Mouse (Mus musculus): Measurements from ENCODE around the gene Nxpe3.
"Not testable (repeated sequence)": the region's sequence is repeated elsewhere in the genome, so short reads cannot be mapped to it uniquely, and the experiment has no call there.

Gene Nxpe3

GRCm38 (mm10) chr16:55838129-55838509 is 57.0 kb downstream of the Nxpe3 start:
- no peak for DNase-seq (ENCODE audit: low spot score in 2 of 2)

GRCm38 (mm10) chr16:55837653-55838052 is 57.4 kb downstream of the Nxpe3 start:
- not testable (repeated sequence) for DNase-seq (ENCODE audit: low spot score in 2 of 2)

GRCm38 (mm10) chr16:55837168-55837567 is 57.9 kb downstream of the Nxpe3 start:
- no peak for DNase-seq (ENCODE audit: low spot score in 2 of 2)

- DNase-seq (ENCODE audit: low spot score in 2 of 2), result no peak
Measured at GRCm38 (mm10) chr16:55835798-55836197, 59.3 kb downstream of the Nxpe3 start.

- no peak for DNase-seq (ENCODE audit: low spot score in 2 of 2)
Measured at GRCm38 (mm10) chr16:55832617-55833016, 62.5 kb downstream of the Nxpe3 start.

GRCm38 (mm10) chr16:55832040-55832439 is 63.0 kb downstream of the Nxpe3 start:
- no peak for DNase-seq (ENCODE audit: low spot score in 2 of 2)

GRCm38 (mm10) chr16:55831451-55831850 is 63.6 kb downstream of the Nxpe3 start:
- DNase-seq (ENCODE audit: low spot score in 2 of 2), result no peak

- no peak for DNase-seq (ENCODE audit: low spot score in 2 of 2)
Measured at GRCm38 (mm10) chr16:55823398-55824155, 71.5 kb downstream of the Nxpe3 start.

- no peak for DNase-seq (ENCODE audit: low spot score in 2 of 2)
Measured at GRCm38 (mm10) chr16:55822741-55823397, 72.2 kb downstream of the Nxpe3 start.

- peak; percentile 62 to 77 for DNase-seq (ENCODE audit: low spot score in 2 of 2)
Measured at GRCm38 (mm10) chr16:55821997-55822740, 72.9 kb downstream of the Nxpe3 start.

- DNase-seq (ENCODE audit: low spot score in 2 of 2), result no peak
Measured at GRCm38 (mm10) chr16:55821571-55821981, 73.5 kb downstream of the Nxpe3 start.

GRCm38 (mm10) chr16:55820916-55821570 is 74.0 kb downstream of the Nxpe3 start:
- DNase-seq (ENCODE audit: low spot score in 2 of 2), result no peak

GRCm38 (mm10) chr16:55820161-55820915 is 74.7 kb downstream of the Nxpe3 start:
- no peak for DNase-seq (ENCODE audit: low spot score in 2 of 2)

- no peak for DNase-seq (ENCODE audit: low spot score in 2 of 2)
Measured at GRCm38 (mm10) chr16:55819186-55819861, 75.8 kb downstream of the Nxpe3 start.

GRCm38 (mm10) chr16:55817717-55818515 is 77.2 kb downstream of the Nxpe3 start:
- DNase-seq (ENCODE audit: low spot score in 2 of 2), result no peak

- DNase-seq (ENCODE audit: low spot score in 2 of 2), result no peak
Measured at GRCm38 (mm10) chr16:55816202-55816941, 78.7 kb downstream of the Nxpe3 start.

- no peak for DNase-seq (ENCODE audit: low spot score in 2 of 2)
Measured at GRCm38 (mm10) chr16:55815466-55815865, 79.6 kb downstream of the Nxpe3 start.

GRCm38 (mm10) chr16:55814686-55815085 is 80.4 kb downstream of the Nxpe3 start:
- no peak for DNase-seq (ENCODE audit: low spot score in 2 of 2)

GRCm38 (mm10) chr16:55813916-55814315 is 81.2 kb downstream of the Nxpe3 start:
- DNase-seq (ENCODE audit: low spot score in 2 of 2), result no peak
